Mouse (Mus musculus) embryonic facial prominence, embryonic 15.5 days (tissue): Measurements from ENCODE around the gene Hnrnpll. TPM values are rescaled to one million over a fixed set of nuclear protein-coding genes. Genes with fewer than 3 reads are reported as not detected.

Source experiments
- ATAC-seq: fragments of 200-750 bp; cut with Nextera tagmentation; 2 replicates; pipeline ENCODE4 v1.8.0; 2017; ENCODE audit warnings: low read depth, moderate TSS enrichment; ENCODE audit not compliant: insufficient number of reproducible peaks, low FRiP score, low TSS enrichment
- H3K27ac ChIP-seq: fragments of 300-500 bp; sonication (generic); replicated peaks from 2 replicates; pipeline ENCODE4 v1.5.1; 2015; ENCODE audit warnings: mild to moderate bottlenecking, inconsistent platforms
- H3K27me3 ChIP-seq: fragments of 300-500 bp; sonication (generic); 2 replicates; pipeline ENCODE4 v1.6.1; 2015; ENCODE audit warnings: inconsistent platforms
- H3K36me3 ChIP-seq: fragments of 300-500 bp; sonication (generic); 2 replicates; pipeline ENCODE4 v1.6.1; 2015; ENCODE audit warnings: mild to moderate bottlenecking, inconsistent platforms
- H3K4me1 ChIP-seq: fragments of 300-500 bp; sonication (generic); 2 replicates; pipeline ENCODE4 v1.6.1; 2015; ENCODE audit warnings: inconsistent platforms
- H3K4me2 ChIP-seq: fragments of 300-500 bp; sonication (generic); replicated peaks from 2 replicates; pipeline ENCODE4 v1.6.1; 2015; ENCODE audit warnings: mild to moderate bottlenecking, inconsistent platforms
- H3K4me3 ChIP-seq: fragments of 300-500 bp; sonication (generic); replicated peaks from 2 replicates; pipeline ENCODE4 v1.5.1; 2015; ENCODE audit warnings: mild to moderate bottlenecking, inconsistent platforms
- H3K9ac ChIP-seq: fragments of 300-500 bp; sonication (generic); 2 replicates; pipeline ENCODE4 v1.6.1; 2015; ENCODE audit warnings: inconsistent platforms
- H3K9me3 ChIP-seq: fragments of 300-500 bp; sonication (generic); replicated peaks from 2 replicates; pipeline ENCODE4 v1.6.1; 2016; ENCODE audit warnings: inconsistent platforms
- WGBS: fragments of 180-500 bp; shearing (Covaris S2); methylation state at CpG from one replicate; pipeline ENCODE4 v1.1.7; 2015; 5-methylcytosine and 5-hydroxymethylcytosine counted together
- polyA plus RNA-seq: library from polyadenylated mRNA; unstranded; fragments of >200 nt; fragmentation: Nextera tagmentation; extraction: Ambion mirVana; gene quantifications from 2 replicates; pipeline ENCODE4 v1.2.1, GENCODE M21; 2015

Gene Hnrnpll
- polyA plus RNA-seq, 1 experiment from 2014 or later: 59.8 TPM

DNA sequence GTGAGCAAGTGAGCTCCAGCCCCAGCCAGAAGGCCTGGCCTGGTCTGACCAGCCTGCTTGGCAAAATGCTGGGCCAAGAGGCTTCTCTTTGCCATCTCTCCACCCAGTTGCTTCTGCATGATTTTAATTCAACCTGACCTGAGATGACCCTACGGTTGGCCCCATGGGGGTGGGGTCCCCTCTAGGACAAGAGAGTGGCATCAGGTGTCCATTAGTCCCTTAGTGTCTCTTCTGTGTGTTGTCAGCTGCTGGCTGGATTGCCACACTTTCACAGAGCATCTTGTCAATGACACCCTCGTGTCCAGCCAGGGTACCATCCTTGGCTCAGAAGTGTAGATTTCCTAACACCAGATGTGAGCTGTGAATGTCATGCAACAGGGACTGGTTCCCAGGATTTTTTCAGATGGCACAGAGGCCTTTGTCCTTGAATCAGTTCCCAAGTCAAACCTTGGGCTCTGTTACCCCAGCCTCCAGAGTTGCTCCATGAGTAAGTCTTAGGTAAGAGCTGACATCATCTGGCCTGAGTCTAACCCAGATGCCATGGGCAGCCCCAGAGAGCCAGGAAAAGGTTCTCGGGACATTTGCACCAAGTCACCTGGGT lies 66.9 kb downstream of the Hnrnpll start:
- Histone ChIP-seq H3K4me3 (no peak overlapping the region), H3K9me3 (no peaks in the 10 kb centered on the region), H3K9ac (no peak overlapping the region), H3K4me1 (peaks cover 3% of the 10 kb centered on the region; the same call in 1 of the 2 replicates), H3K36me3 (no peaks in the 10 kb centered on the region), H3K27ac (no peak overlapping the region), H3K4me2 (no peak overlapping the region), H3K27me3 (no peaks in the 10 kb centered on the region)
- no peak for ATAC-seq
- WGBS: 68% methylated on average over 3 of the region's 3 CpGs

DNA sequence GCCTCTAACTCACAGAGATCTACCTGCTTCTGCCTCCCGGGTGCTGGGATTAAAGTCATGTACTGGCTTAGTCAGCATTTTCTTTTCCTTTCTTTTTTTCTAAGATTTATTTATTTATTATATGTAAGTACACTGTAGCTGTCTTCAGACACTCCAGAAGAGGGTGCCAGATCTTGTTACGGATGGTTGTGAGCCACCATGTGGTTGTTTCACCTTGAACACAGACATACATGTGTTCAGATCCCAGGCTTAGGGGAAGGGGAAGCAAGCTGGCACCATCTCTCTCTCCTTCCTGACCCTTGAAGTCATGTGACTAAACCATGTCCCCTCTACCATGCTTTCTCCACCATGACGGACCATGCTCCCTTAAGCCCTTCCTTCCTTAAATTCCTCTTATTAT lies 70.0 kb downstream of the Hnrnpll start:
- no peak overlapping the region for H3K4me3 ChIP-seq
- peaks cover 3% of the 10 kb centered on the region; the same call in 1 of the 2 replicates for H3K4me1 ChIP-seq
- no peaks in the 10 kb centered on the region for H3K9me3 ChIP-seq
- no peak overlapping the region for H3K9ac ChIP-seq
- no peak overlapping the region for H3K4me2 ChIP-seq
- no peak overlapping the region for H3K27ac ChIP-seq
- no peaks in the 10 kb centered on the region for H3K27me3 ChIP-seq
- ATAC-seq: no peak
- WGBS: 85% methylated on average over 3 of the region's 3 CpGs
- no peaks in the 10 kb centered on the region for H3K36me3 ChIP-seq

DNA sequence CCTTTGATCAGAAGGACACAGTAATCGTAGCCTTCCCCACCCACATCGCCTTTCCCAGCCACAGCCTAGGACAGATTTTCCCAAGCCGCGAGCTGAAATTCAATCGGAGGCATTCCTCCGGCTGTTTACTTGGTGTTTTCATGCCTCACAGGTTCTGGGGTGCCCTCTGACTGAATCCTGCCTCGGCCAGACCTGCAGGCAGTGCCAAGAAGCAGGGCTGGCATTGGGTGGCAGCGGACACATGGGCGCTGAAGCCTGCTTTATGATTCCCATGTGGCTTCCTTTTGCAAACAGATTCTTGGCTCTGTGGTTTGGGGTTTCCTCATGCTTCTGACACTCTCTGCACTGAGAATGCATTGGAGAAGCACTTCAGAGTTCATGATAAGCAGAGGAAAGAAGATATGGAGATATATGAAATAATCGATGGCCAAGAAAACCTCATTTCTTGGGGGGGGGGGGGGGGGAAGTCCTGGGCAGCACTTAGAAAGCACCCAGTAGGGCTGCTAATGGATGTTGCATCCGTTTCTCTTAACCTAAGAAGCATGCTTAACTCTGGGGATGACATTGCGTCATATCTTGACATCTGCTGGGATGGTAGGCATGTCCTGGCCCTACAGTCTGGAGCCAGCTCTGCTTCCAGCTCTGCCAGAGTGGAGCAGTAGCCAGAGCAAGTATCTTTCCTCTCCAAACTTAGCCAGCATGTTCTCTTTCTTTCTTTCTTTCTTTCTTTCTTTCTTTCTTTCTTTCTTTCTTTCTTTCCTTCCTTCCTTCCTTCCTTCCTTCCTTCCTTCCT lies 70.8 kb downstream of the Hnrnpll start:
- peak; percentile 57; the same call in 1 of the 2 replicates for ATAC-seq
- 50% methylated on average over 12 of the region's 12 CpGs for WGBS
- Histone ChIP-seq H3K4me1 (peaks cover 3% of the 10 kb centered on the region; the same call in 1 of the 2 replicates), H3K36me3 (no peaks in the 10 kb centered on the region), H3K27ac (no peak overlapping the region), H3K4me2 (no peak overlapping the region), H3K4me3 (no peak overlapping the region), H3K27me3 (no peaks in the 10 kb centered on the region), H3K9me3 (no peaks in the 10 kb centered on the region), H3K9ac (no peak overlapping the region)

DNA sequence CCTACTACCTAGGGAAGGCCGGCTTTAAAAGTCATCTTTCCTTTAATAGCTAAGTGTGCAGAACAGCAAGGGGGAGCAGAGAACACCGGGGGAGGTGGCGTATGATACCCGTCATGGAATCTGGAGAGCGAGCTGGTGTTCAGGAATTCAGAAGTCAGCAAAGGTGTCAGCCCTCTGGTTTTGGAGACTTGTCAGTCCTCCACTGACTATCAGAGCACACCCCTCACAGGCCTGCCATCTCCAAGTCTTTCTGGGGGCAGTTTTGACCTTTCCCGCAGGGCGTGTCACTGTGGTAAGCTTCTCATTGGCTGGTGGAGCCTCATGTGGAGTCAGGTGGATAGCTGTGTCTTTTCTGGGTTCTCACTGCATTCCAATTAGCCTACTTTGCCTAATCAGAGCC lies 72.0 kb downstream of the Hnrnpll start:
- Histone ChIP-seq H3K9me3 (no peaks in the 10 kb centered on the region), H3K4me3 (no peak overlapping the region), H3K4me2 (no peak overlapping the region), H3K36me3 (no peaks in the 10 kb centered on the region), H3K9ac (no peak overlapping the region), H3K27ac (no peak overlapping the region), H3K27me3 (no peaks in the 10 kb centered on the region), H3K4me1 (peaks cover 3% of the 10 kb centered on the region; the same call in 1 of the 2 replicates)
- ATAC-seq: no peak
- 84% methylated on average over 7 of the region's 7 CpGs for WGBS

DNA sequence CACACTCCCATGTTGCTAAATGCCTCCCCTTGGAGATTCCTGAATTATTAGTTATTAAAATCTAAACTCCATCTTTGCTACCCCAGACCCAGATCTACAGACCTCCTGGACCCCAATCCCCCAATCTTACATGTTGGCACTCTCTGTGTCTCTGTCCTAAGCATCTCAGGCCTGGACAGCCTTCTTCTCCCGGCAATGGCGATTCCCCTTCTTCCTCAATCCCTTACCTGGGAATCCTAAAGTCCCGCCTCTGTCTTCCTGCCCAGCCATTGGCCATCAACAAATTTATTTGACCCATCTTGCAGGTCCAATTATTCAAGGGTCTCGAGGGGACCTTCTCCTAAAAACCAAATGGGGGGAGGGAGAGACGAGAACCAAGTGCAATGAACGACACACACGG lies 77.7 kb downstream of the Hnrnpll start:
- Histone ChIP-seq H3K36me3 (no peaks in the 10 kb centered on the region), H3K4me1 (peaks cover 19% of the 10 kb centered on the region), H3K4me2 (no peak overlapping the region), H3K27ac (no peak overlapping the region), H3K9me3 (no peaks in the 10 kb centered on the region), H3K4me3 (no peak overlapping the region), H3K9ac (no peak overlapping the region), H3K27me3 (no peaks in the 10 kb centered on the region)
- ATAC-seq: no peak
- WGBS: 95% methylated on average over 7 of the region's 7 CpGs

DNA sequence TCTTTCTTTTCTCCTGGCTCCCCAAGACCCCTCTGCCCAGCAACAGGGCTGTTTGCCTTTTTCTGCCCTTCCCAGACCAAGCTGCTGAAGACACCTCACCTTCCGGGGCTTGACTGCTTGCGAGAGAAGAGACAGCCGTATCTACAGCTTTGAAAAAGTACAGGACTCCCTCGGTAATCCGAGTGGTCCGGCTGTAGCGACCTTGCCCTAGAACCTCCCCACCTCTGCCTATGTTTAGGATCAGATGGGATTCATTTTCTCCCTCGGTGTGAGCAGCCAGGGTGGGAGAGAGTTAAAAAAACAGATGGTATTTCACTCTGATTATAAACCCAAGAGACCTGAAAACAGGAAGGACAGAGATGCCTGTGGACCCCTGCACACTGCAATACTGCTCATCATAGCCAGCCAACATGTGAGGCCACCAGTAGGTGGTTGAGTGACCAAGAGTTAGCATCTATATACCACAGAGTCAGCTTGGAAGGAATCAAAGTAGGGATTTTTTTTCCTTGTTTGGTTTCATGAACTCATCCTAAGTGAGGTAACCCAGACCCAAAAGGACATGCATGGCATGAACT lies 79.1 kb downstream of the Hnrnpll start:
- Histone ChIP-seq H3K36me3 (no peaks in the 10 kb centered on the region), H3K4me2 (no peak overlapping the region), H3K27me3 (0 out of 2 replicates have a peak, but pooled peaks cover 3% of the 10 kb centered on the region), H3K9ac (no peak overlapping the region), H3K9me3 (no peaks in the 10 kb centered on the region), H3K4me1 (peaks cover 19% of the 10 kb centered on the region), H3K27ac (no peak overlapping the region), H3K4me3 (no peak overlapping the region)
- WGBS: 22% methylated on average over 8 of the region's 8 CpGs
- ATAC-seq: no peak

DNA sequence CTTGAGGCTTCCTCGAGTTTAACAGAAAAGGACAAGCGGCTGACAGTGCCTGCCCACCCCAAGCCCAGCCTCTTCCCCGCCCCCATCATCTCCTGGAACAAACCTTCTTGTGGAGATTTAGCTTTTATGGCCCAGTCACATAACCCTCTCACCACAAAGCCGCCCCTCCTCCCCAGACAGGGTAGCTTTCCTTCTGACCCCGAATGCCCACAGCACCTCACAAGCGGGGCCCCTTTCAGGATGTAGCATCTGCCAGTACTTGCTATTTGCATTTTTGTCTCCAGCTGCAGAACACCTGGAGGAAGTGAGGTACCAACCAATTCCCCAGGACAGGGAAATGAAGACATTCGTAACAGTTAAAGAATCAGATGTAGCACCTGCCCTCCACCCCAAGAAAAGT lies 79.6 kb downstream of the Hnrnpll start:
- Histone ChIP-seq H3K27ac (0 out of 2 replicates have a peak overlapping the region, but pooled peaks have one; percentile 0), H3K4me1 (peaks cover 19% of the 10 kb centered on the region), H3K4me2 (no peak overlapping the region), H3K4me3 (no peak overlapping the region), H3K36me3 (no peaks in the 10 kb centered on the region), H3K9ac (no peak overlapping the region), H3K9me3 (no peaks in the 10 kb centered on the region), H3K27me3 (0 out of 2 replicates have a peak, but pooled peaks cover 3% of the 10 kb centered on the region)
- 16% methylated on average over 7 of the region's 7 CpGs for WGBS
- ATAC-seq: no peak

DNA sequence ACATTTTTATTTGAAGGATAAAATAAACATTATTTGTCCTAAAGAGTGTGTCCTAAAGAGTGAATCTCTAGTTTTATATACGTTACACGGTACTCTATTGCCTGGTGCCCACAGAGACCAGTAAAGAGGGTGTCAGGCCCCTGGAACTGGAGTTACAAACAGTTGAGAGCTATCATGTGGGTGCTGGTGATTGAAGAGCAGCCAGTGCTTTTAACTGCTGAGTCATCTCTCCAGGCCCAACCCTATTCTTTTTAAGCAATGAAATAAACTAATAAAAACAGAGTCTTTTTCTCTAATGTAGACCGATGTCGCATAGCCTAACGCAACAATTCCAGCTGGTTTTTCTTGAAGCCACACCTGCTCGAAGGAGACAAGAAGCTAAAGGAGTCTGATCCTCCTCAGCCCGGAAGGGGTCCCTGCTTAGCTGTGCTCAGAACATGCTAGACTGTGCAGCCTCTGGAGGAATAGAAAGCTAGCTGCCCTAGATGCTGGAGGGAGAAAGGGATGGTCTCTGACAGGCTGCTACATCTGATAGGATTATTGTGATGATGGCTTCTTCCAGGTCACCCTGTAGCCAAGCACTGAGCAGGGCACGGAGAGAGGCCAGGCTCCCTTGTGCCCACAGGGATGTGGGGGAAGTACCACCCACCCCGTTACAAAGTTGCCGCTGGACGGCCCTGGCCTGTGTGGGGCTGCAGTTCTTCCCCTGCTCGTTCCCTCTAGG lies 80.2 kb downstream of the Hnrnpll start:
- peaks cover 24% of the 10 kb centered on the region for H3K4me1 ChIP-seq
- no peak overlapping the region for H3K9ac ChIP-seq
- ATAC-seq: peak; percentile 68; the same call in 1 of the 2 replicates
- H3K4me2 ChIP-seq: no peak overlapping the region
- no peaks in the 10 kb centered on the region for H3K36me3 ChIP-seq
- H3K4me3 ChIP-seq: no peak overlapping the region
- 41% methylated on average over 12 of the region's 12 CpGs for WGBS
- no peaks in the 10 kb centered on the region for H3K9me3 ChIP-seq
- H3K27me3 ChIP-seq: 0 out of 2 replicates have a peak, but pooled peaks cover 3% of the 10 kb centered on the region
- 0 out of 2 replicates have a peak overlapping the region, but pooled peaks have one; percentile 0 for H3K27ac ChIP-seq

DNA sequence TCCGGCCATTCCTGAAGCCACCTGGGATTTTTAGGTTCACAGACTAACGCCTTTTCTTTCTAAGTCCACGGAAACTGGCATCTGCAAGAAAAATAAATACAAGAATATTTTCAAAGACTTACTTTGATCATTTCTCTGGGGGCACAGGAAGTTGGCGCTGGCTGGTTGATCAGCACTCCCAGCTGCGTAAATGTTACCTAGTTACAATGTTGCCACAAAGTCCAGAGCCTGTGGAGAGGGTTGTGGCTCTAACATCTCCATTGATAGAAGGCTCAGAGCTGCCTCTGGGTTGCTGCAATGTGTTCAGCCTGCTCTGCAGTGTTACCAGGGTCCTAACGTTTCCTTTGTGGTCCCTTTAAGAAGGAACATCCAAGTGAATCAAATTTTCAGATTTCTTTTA lies 80.8 kb downstream of the Hnrnpll start:
- Histone ChIP-seq H3K4me3 (no peak overlapping the region), H3K4me2 (no peak overlapping the region), H3K4me1 (peaks cover 30% of the 10 kb centered on the region), H3K9ac (no peak overlapping the region), H3K9me3 (no peaks in the 10 kb centered on the region), H3K27me3 (0 out of 2 replicates have a peak, but pooled peaks cover 3% of the 10 kb centered on the region), H3K36me3 (no peaks in the 10 kb centered on the region), H3K27ac (no peak overlapping the region)
- no peak for ATAC-seq
- WGBS: 57% methylated on average over 6 of the region's 6 CpGs

DNA sequence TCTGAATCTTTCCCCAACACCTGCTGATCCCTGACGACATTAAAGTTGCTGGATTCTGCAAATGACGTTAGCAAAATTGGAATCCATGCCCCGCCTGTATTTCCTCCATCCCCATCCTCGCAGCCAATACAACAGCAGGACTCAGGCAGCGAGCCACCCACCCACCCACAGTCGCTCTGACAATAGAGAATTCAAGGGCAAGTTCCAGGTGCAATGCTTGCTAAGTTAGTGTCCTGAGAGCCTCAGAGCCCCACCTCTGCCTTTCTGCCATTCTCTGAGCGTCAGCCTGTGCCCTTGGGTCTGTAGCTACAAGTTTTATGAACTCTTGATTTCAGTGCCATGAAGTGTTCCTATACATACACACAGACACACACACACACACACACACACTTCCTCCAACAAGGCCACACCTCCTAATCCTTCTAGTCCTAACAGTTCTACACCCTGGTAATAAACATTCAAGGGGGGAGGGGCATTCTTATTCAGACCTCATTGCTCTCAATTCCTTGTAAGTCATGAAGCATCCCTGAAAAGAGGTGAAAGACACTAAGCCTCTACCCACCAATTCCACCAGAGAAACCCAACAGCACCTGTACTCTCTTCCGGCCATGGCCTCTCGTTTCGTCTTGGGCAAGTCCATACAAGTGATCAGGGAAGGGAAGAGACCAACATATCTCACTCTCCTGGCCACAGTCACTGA lies 81.6 kb downstream of the Hnrnpll start:
- WGBS: 78% methylated on average over 10 of the region's 10 CpGs
- H3K27me3 ChIP-seq: 0 out of 2 replicates have a peak, but pooled peaks cover 3% of the 10 kb centered on the region
- H3K36me3 ChIP-seq: no peaks in the 10 kb centered on the region
- ATAC-seq: no peak
- H3K4me1 ChIP-seq: peaks cover 36% of the 10 kb centered on the region
- no peak overlapping the region for H3K4me3 ChIP-seq
- H3K27ac ChIP-seq: no peak overlapping the region
- H3K4me2 ChIP-seq: no peak overlapping the region
- no peaks in the 10 kb centered on the region for H3K9me3 ChIP-seq
- H3K9ac ChIP-seq: no peak overlapping the region
